Mouse (Mus musculus): ENCODE data around the gene Itm2b.

DNA sequence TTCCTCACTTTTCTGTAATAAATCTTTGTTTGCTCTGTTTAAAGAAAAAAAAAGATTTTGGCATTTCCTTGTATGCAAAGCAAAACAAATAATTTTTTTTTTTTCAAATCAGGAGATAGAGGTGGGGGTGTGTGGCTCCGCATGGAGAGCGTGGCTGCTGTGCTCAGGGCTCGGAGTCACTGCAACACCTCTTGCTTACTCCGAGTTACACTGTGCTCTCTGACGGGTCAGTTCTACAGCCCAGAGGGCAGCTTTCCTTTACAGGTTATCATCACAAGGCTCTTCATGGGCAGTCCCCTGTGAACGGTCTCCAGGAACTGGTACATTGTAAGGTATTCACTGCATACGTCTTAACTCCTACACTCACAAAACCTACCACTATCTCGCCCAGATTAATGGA lies 11.5 kb downstream of the Itm2b start:
- TF ChIP-seq CTCF (IDR thresholded peaks at IDR 0.05; ENCODE audit: low read depth, low read length) (no peak), POLR2AphosphoS5 (IDR thresholded peaks at IDR 0.05; ENCODE audit: insufficient replicate concordance, low read depth, low read length) (no peak)
